9 mouse cellular contexts compared by ENCODE assay signal in the genomic region with DNA sequence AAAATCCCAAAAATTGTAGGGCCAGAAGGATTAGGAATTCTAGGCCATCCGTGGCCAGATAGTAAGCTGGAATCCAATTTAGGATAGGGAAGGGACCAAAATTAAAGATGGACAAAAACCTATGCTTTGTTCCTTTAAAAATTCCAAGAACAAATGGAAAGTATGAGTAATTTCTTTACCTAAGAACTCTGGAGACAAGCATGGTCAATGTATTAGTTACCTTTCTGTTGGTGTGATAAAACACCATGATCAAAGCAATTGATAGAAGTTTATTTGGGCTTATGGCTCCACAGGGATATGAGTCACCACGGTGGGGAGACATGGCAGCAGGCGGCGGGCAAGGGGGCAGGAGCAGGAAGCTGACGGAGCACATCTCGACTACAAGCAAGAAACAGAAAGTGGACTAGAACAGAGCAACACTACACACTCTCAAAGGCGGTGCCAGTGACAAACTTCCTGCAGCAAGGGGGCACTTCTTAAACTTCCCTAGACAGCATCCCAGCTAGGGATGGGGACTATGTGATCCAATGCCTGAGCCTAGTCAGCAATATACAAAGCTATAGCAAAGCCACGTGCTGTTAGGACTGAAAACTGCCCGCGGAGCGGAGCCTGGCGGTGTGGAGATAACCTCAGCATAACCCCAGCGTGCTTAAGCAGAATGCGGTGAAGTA. TPM values are rescaled to one million over a fixed set of nuclear protein-coding genes. Genes with fewer than 3 reads are reported as not detected.
A peak's percentile ranks its signal among the peaks of the same experiment; 100 is the strongest.
DNase-seq lines count a peak whose midpoint lies in the region; ATAC-seq and TF ChIP-seq lines count a peak whose summit lies in the region.
"Had no signal": no experiment of that assay in that cellular context is flagged by ENCODE, and none has a peak within 500 bp of the region (broad histone marks: within the 10 kb centered on the region; RNA-seq: fewer than 3 reads in every experiment).

No protein-coding gene starts in this region.

- no peaks in the 10 kb centered on the region; the same call in 1 of the 2 replicates for H3K79me2 ChIP-seq in liver, adult 2 months (ENCODE audit: control insufficient read depth, insufficient read depth, low read length)

- no peak overlapping the region for H3K4me3 ChIP-seq in embryonic facial prominence, embryonic 14.5 days (ENCODE audit: low read depth, low read length)
- H3K4me3 ChIP-seq in embryonic facial prominence, embryonic 10.5 days: no peak overlapping the region
- peak overlapping the region; percentile 37 for H3K4me3 ChIP-seq in bone marrow macrophage, adult 2 months (ENCODE audit: insufficient read depth, low read length)
- H3K4me3 ChIP-seq in liver, adult 2 months (ENCODE audit: insufficient read depth, low read depth, low read length): peak overlapping the region; percentile 46
- H3K4me3 ChIP-seq in small intestine, adult 2 months (ENCODE audit: low read depth, low read length): peak overlapping the region; percentile 58
- H3K4me3 ChIP-seq in midbrain, embryonic 14.5 days (replicated peaks; ENCODE audit: low read depth, low read length): no peak overlapping the region
- H3K4me3 ChIP-seq: limb, embryonic 12.5 days had no signal

- TF ChIP-seq CTCF in bone marrow macrophage, adult 2 months (IDR thresholded peaks at IDR 0.05; ENCODE audit: low read depth, low read length): no peak
- TF ChIP-seq CTCF in liver, adult 2 months (IDR thresholded peaks at IDR 0.05; ENCODE audit: low read depth, low read length): no peak
- TF ChIP-seq CTCF in small intestine, adult 2 months (IDR thresholded peaks at IDR 0.05; ENCODE audit: extremely low read depth, insufficient read length, insufficient replicate concordance, low read depth, low read length): peak; percentile 26; the same call in 1 of the 2 replicates

- 72% methylated on average over 14 of the region's 14 CpGs for WGBS in embryonic facial prominence, embryonic 14.5 days
- 84% methylated on average over 14 of the region's 14 CpGs for WGBS in embryonic facial prominence, embryonic 10.5 days
- 43% methylated on average over 14 of the region's 14 CpGs for WGBS in liver, adult 2 months
- WGBS in small intestine, adult 2 months: 38% methylated on average over 14 of the region's 14 CpGs
- WGBS in midbrain, embryonic 14.5 days: 81% methylated on average over 14 of the region's 14 CpGs

- H3K27me3 ChIP-seq in embryonic facial prominence, embryonic 14.5 days (replicated peaks; ENCODE audit: control insufficient read depth, insufficient read depth, low read length): no peaks in the 10 kb centered on the region
- no peaks in the 10 kb centered on the region for H3K27me3 ChIP-seq in embryonic facial prominence, embryonic 10.5 days (replicated peaks; ENCODE audit: low read depth, poor library complexity, severe bottlenecking)
- no peaks in the 10 kb centered on the region for H3K27me3 ChIP-seq in liver, adult 2 months (ENCODE audit: control insufficient read depth, insufficient read depth, low read length)
- no peaks in the 10 kb centered on the region for H3K27me3 ChIP-seq in small intestine, adult 2 months (ENCODE audit: control insufficient read depth, insufficient read depth, low read length)
- H3K27me3 ChIP-seq in midbrain, embryonic 14.5 days (ENCODE audit: control insufficient read depth, insufficient read depth, low read length): no peaks in the 10 kb centered on the region
- H3K27me3 ChIP-seq: limb, embryonic 12.5 days had no signal

- no peak overlapping the region for H3K9ac ChIP-seq in embryonic facial prominence, embryonic 14.5 days (ENCODE audit: low read depth, low read length)
- no peak overlapping the region for H3K9ac ChIP-seq in liver, adult 2 months (ENCODE audit: low read depth, low read length)
- H3K9ac ChIP-seq in midbrain, embryonic 14.5 days (replicated peaks; ENCODE audit: low read length): no peak overlapping the region
- H3K9ac ChIP-seq: limb, embryonic 12.5 days had no signal

- no peak for ATAC-seq in embryonic facial prominence, embryonic 14.5 days (ENCODE audit: low read depth)
- ATAC-seq in midbrain, embryonic 14.5 days (ENCODE audit: low FRiP score, low TSS enrichment): no peak

- no peak for TF ChIP-seq POLR2A in bone marrow macrophage, adult 2 months (IDR thresholded peaks at IDR 0.05; ENCODE audit: borderline replicate concordance, low read depth, low read length)
- no peak for TF ChIP-seq POLR2A in liver, adult 2 months (IDR thresholded peaks at IDR 0.05; ENCODE audit: extremely low read depth, insufficient read depth, low read length)
- TF ChIP-seq POLR2A in small intestine, adult 2 months (IDR thresholded peaks at IDR 0.05; ENCODE audit: low read depth, low read length): no peak

- no peak overlapping the region for H3K27ac ChIP-seq in embryonic facial prominence, embryonic 14.5 days (replicated peaks; ENCODE audit: low read depth, low read length)
- no peak overlapping the region for H3K27ac ChIP-seq in embryonic facial prominence, embryonic 10.5 days (replicated peaks)
- peak overlapping the region; percentile 74 for H3K27ac ChIP-seq in bone marrow macrophage, adult 2 months (ENCODE audit: insufficient read depth, low read depth, low read length)
- H3K27ac ChIP-seq in liver, adult 2 months (replicated peaks; ENCODE audit: insufficient read depth, low read depth, low read length): no peak overlapping the region
- H3K27ac ChIP-seq in small intestine, adult 2 months (ENCODE audit: insufficient read depth, low read depth, low read length): peak overlapping the region; percentile 58
- H3K27ac ChIP-seq in midbrain, embryonic 14.5 days (replicated peaks; ENCODE audit: low read depth, low read length): no peak overlapping the region
- H3K27ac ChIP-seq: limb, embryonic 12.5 days had no signal

- DNase-seq in embryonic facial prominence, embryonic 14.5 days (ENCODE audit: low spot score): no peak
- no peak for DNase-seq in embryonic facial prominence, embryonic 10.5 days (ENCODE audit: low spot score)
- DNase-seq in liver, adult 2 months (ENCODE audit: extremely low read depth, low read depth, low spot score): peak; percentile 43
- DNase-seq in cerebellum, postnatal 14 days: no peak
- no peak for DNase-seq in midbrain, embryonic 14.5 days
- no peak for DNase-seq in left cerebral cortex, adult 8-10 months (ENCODE audit: low spot score in 2 of 2)

- H3K4me2 ChIP-seq in embryonic facial prominence, embryonic 14.5 days (ENCODE audit: low read depth, low read length): 0 out of 2 replicates have a peak overlapping the region, but pooled peaks have one; percentile 7
- no peak overlapping the region for H3K4me2 ChIP-seq in midbrain, embryonic 14.5 days (ENCODE audit: low read length)
- H3K4me2 ChIP-seq: limb, embryonic 12.5 days had no signal

- no peaks in the 10 kb centered on the region for H3K9me3 ChIP-seq in embryonic facial prominence, embryonic 14.5 days (ENCODE audit: control insufficient read depth, low read length)
- H3K9me3 ChIP-seq in embryonic facial prominence, embryonic 10.5 days: no peaks in the 10 kb centered on the region
- H3K9me3 ChIP-seq in midbrain, embryonic 14.5 days (ENCODE audit: control insufficient read depth, low read length): no peaks in the 10 kb centered on the region
- H3K9me3 ChIP-seq: limb, embryonic 12.5 days had no signal

- no peaks in the 10 kb centered on the region for H3K36me3 ChIP-seq in embryonic facial prominence, embryonic 14.5 days (ENCODE audit: control insufficient read depth, insufficient read depth, low read length)
- no peaks in the 10 kb centered on the region for H3K36me3 ChIP-seq in embryonic facial prominence, embryonic 10.5 days (replicated peaks)
- H3K36me3 ChIP-seq in liver, adult 2 months (ENCODE audit: control insufficient read depth, insufficient read depth, low read length): no peaks in the 10 kb centered on the region
- no peaks in the 10 kb centered on the region for H3K36me3 ChIP-seq in small intestine, adult 2 months (ENCODE audit: control insufficient read depth, insufficient read depth, low read length)
- no peaks in the 10 kb centered on the region for H3K36me3 ChIP-seq in midbrain, embryonic 14.5 days (ENCODE audit: control insufficient read depth, insufficient read depth, low read length)
- H3K36me3 ChIP-seq: limb, embryonic 12.5 days had no signal

- H3K4me1 ChIP-seq in embryonic facial prominence, embryonic 14.5 days (ENCODE audit: control insufficient read depth, insufficient read depth, low read length): peaks cover 9% of the 10 kb centered on the region
- H3K4me1 ChIP-seq in embryonic facial prominence, embryonic 10.5 days: no peaks in the 10 kb centered on the region
- peaks cover 35% of the 10 kb centered on the region for H3K4me1 ChIP-seq in bone marrow macrophage, adult 2 months (ENCODE audit: control insufficient read depth, insufficient read depth, low read length)
- peaks cover 9% of the 10 kb centered on the region for H3K4me1 ChIP-seq in liver, adult 2 months (ENCODE audit: control insufficient read depth, insufficient read depth, low read length)
- peaks cover 4% of the 10 kb centered on the region for H3K4me1 ChIP-seq in small intestine, adult 2 months (ENCODE audit: control insufficient read depth, insufficient read depth, insufficient read length, low read length)
- H3K4me1 ChIP-seq in midbrain, embryonic 14.5 days (ENCODE audit: control insufficient read depth, insufficient read depth, low read length): no peaks in the 10 kb centered on the region

RNA-seq across cellular contexts. Expression of a gene that starts 26.2 kb away (rescaled TPM):
- 33.0 and 34.2 TPM in 2 replicates for polyA plus RNA-seq in embryonic facial prominence, embryonic 14.5 days (2014; fragmentation: Nextera tagmentation; extraction: Ambion mirVana)
- polyA plus RNA-seq in embryonic facial prominence, embryonic 10.5 days (2016; fragmentation: Nextera tagmentation; extraction: Ambion mirVana): 16.5 and 16.7 TPM in 2 replicates
- 73.2 and 80.4 TPM in 2 replicates for polyA plus RNA-seq in bone marrow macrophage, adult 2 months (2012; ENCODE audit: insufficient read depth, insufficient read length, missing spikeins)
- 3.9 and 5.3 TPM in 2 replicates for total RNA-seq in liver, adult 2 months (2014; rRNA removed)
- 0.97 and 1.4 TPM in 2 replicates for polyA plus RNA-seq in liver, adult 2 months (2012; rRNA removed)
- 0.08 and 0.30 TPM in 2 replicates for polyA plus RNA-seq in small intestine, adult 2 months (2012; rRNA removed)
- polyA plus RNA-seq in midbrain, embryonic 14.5 days (2014; fragmentation: Nextera tagmentation; extraction: Ambion mirVana): 48.5 and 53.9 TPM in 2 replicates
- 10 to 100 TPM; 31.2 to 44.1 (median 36.6) TPM for total RNA-seq in left cerebral cortex, adult 8-10 months (2022)

Comparison
In these comparisons a context has a peak if more than half of its experiments do, and no peak if none do; other contexts are left out.
1. H3K27ac ChIP-seq: peak in bone marrow macrophage, adult 2 months (single experiment) and small intestine, adult 2 months (single experiment); none in embryonic facial prominence, embryonic 14.5 days (single experiment), embryonic facial prominence, embryonic 10.5 days (single experiment), liver, adult 2 months (single experiment) and midbrain, embryonic 14.5 days (single experiment).
2. H3K4me3 ChIP-seq: peak in bone marrow macrophage, adult 2 months (single experiment), liver, adult 2 months (single experiment) and small intestine, adult 2 months (single experiment); none in embryonic facial prominence, embryonic 14.5 days (single experiment), embryonic facial prominence, embryonic 10.5 days (single experiment) and midbrain, embryonic 14.5 days (single experiment).